Mouse (Mus musculus) bone marrow, adult 2 months (tissue): ENCODE data around the gene Pdia2.

Experiments
- CTCF ChIP-seq: fragments of 200-500 bp; IDR thresholded peaks from 2 replicates; pipeline ENCODE4 v1.5.1; 2011; ENCODE audit warnings: low read length, control low read depth; ENCODE audit not compliant: control insufficient read depth, insufficient read depth
- POLR2A ChIP-seq: fragments of 200-500 bp; IDR thresholded peaks from 2 replicates; pipeline ENCODE4 v1.6.1; 2011; ENCODE audit warnings: low read depth, mild to moderate bottlenecking, control low read depth, low read length, borderline replicate concordance; ENCODE audit not compliant: control insufficient read depth

- TF ChIP-seq CTCF: no peak
- no peak for TF ChIP-seq POLR2A
Observed at GRCm38 (mm10) chr17:26149056-26149455, 49.8 kb downstream of the Pdia2 start.
